Mouse (Mus musculus) E14TG2a.4 (cell line): ENCODE measurements around the gene Tmppe.

Experiments used
- H3K27me3 ChIP-seq: 2 replicates; pipeline ENCODE4 v1.6.1; 2014; ENCODE audit warnings: low read length, control low read depth; ENCODE audit not compliant: insufficient read depth
- H3K36me3 ChIP-seq: 2 replicates; pipeline ENCODE4 v1.6.1; 2014; ENCODE audit warnings: low read length, control low read depth; ENCODE audit not compliant: insufficient read depth
- H3K4me1 ChIP-seq: replicated peaks from 2 replicates; pipeline ENCODE4 v1.6.1; 2014; ENCODE audit warnings: low read depth, low read length, control low read depth
- H3K4me3 ChIP-seq: replicated peaks from 2 replicates; pipeline ENCODE4 v1.5.1; 2014; ENCODE audit warnings: mild to moderate bottlenecking, low read length
- H3K9me3 ChIP-seq: 2 replicates; pipeline ENCODE4 v1.6.1; 2014; ENCODE audit warnings: low read length, control low read depth
- CTCF ChIP-seq: conservative IDR thresholded peaks from 2 replicates; pipeline ENCODE4 v1.5.1; 2014; ENCODE audit warnings: low read length
- NANOG ChIP-seq: IDR thresholded peaks from 2 replicates; pipeline ENCODE4 v1.6.1; 2014; ENCODE audit warnings: borderline replicate concordance, low read length, mixed read lengths
- POU5F1 ChIP-seq: IDR thresholded peaks from 2 replicates; pipeline ENCODE4 v1.6.1; 2014; ENCODE audit warnings: low read length, borderline replicate concordance

The Tmppe gene

GRCm38 (mm10) chr9:114442893-114443292 is 42.0 kb downstream of the Tmppe start:
- H3K36me3 ChIP-seq, result peaks cover 50% of the 10 kb centered on the region
- H3K27me3 ChIP-seq, result no peaks in the 10 kb centered on the region
- H3K9me3 ChIP-seq, result no peaks in the 10 kb centered on the region
- H3K4me1 ChIP-seq, result peaks cover 63% of the 10 kb centered on the region
- no peak overlapping the region for H3K4me3 ChIP-seq
- TF ChIP-seq NANOG (no peak), CTCF (no peak), POU5F1 (no peak)

- peaks cover 63% of the 10 kb centered on the region for H3K4me1 ChIP-seq
- TF ChIP-seq POU5F1 (no peak), CTCF (no peak), NANOG (no peak)
- no peaks in the 10 kb centered on the region for H3K9me3 ChIP-seq
- no peaks in the 10 kb centered on the region for H3K27me3 ChIP-seq
- H3K4me3 ChIP-seq, result no peak overlapping the region
- peaks cover 45% of the 10 kb centered on the region for H3K36me3 ChIP-seq
Measured at GRCm38 (mm10) chr9:114443351-114443750, 42.4 kb downstream of the Tmppe start.

- no peaks in the 10 kb centered on the region for H3K27me3 ChIP-seq
- peaks cover 53% of the 10 kb centered on the region for H3K4me1 ChIP-seq
- TF ChIP-seq CTCF (no peak), POU5F1 (no peak), NANOG (no peak)
- H3K9me3 ChIP-seq, result no peaks in the 10 kb centered on the region
- no peak overlapping the region for H3K4me3 ChIP-seq
- peaks cover 42% of the 10 kb centered on the region for H3K36me3 ChIP-seq
Measured at GRCm38 (mm10) chr9:114446887-114447286, 46.0 kb downstream of the Tmppe start.

- H3K27me3 ChIP-seq, result no peaks in the 10 kb centered on the region
- H3K36me3 ChIP-seq, result peaks cover 35% of the 10 kb centered on the region
- H3K4me3 ChIP-seq, result no peak overlapping the region
- no peaks in the 10 kb centered on the region for H3K9me3 ChIP-seq
- no peak for TF ChIP-seq CTCF
- no peak for TF ChIP-seq NANOG
- no peak for TF ChIP-seq POU5F1
- H3K4me1 ChIP-seq, result peaks cover 41% of the 10 kb centered on the region
Measured at GRCm38 (mm10) chr9:114448700-114449099, 47.8 kb downstream of the Tmppe start.

- H3K4me1 ChIP-seq, result peaks cover 41% of the 10 kb centered on the region
Measured at GRCm38 (mm10) chr9:114449120-114449754, 48.3 kb downstream of the Tmppe start.

DNA sequence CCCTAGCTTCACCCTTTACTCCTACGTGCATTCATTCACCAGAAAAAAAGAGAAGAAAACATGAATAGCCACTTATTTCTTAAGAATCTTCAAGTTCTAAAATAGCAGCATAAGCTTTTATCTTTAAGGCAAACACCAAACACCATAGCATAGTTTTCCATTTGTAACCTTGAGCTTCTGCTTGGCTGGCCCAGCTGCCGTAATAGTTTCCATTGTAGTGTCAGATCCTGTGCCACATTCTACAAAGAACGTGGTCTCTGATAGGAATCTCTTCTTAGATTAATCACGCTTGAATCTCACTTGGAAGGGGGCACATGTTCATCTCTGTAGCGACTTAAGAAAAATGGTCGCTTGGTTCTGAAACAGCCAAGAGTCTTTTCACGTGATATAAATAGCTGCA is 50.7 kb downstream of the Tmppe start:
- Histone ChIP-seq H3K4me1 (peaks cover 25% of the 10 kb centered on the region), H3K27me3 (no peaks in the 10 kb centered on the region), H3K4me3 (no peak overlapping the region), H3K36me3 (peaks cover 54% of the 10 kb centered on the region), H3K9me3 (no peaks in the 10 kb centered on the region)
- TF ChIP-seq NANOG (no peak), CTCF (no peak), POU5F1 (no peak)

More at GRCm38 (mm10) chr9:114449120-114449754, 48.3 kb downstream of the Tmppe start:
- H3K4me3 ChIP-seq, result no peak overlapping the region
- H3K36me3 ChIP-seq, result peaks cover 38% of the 10 kb centered on the region
- no peak for TF ChIP-seq NANOG
- no peak for TF ChIP-seq POU5F1
- no peak for TF ChIP-seq CTCF
- no peaks in the 10 kb centered on the region for H3K27me3 ChIP-seq
- H3K9me3 ChIP-seq, result no peaks in the 10 kb centered on the region

DNA sequence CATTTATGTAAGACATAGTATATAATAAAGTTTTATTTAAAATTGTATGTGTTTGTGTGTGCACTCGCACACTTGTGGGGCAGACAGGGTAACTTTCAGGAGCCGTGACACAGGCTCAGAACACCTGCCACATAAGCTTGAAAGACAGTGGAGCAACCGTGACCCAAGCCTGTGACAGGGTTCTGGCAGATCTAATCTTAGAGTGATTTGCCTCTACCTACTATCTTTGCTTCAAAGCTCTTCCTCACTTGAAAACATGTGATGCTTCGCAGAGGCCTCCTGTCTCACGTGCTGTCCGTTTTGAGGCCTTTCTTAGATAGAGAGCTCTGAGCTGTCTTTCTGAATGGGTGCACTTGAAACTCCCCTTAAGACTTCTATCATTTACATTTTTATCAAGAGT is 51.5 kb downstream of the Tmppe start:
- TF ChIP-seq CTCF, result no peak
- no peak for TF ChIP-seq POU5F1
- TF ChIP-seq NANOG, result no peak
- Histone ChIP-seq H3K4me1 (peaks cover 18% of the 10 kb centered on the region), H3K4me3 (no peak overlapping the region), H3K27me3 (no peaks in the 10 kb centered on the region), H3K36me3 (peaks cover 62% of the 10 kb centered on the region), H3K9me3 (no peaks in the 10 kb centered on the region)

DNA sequence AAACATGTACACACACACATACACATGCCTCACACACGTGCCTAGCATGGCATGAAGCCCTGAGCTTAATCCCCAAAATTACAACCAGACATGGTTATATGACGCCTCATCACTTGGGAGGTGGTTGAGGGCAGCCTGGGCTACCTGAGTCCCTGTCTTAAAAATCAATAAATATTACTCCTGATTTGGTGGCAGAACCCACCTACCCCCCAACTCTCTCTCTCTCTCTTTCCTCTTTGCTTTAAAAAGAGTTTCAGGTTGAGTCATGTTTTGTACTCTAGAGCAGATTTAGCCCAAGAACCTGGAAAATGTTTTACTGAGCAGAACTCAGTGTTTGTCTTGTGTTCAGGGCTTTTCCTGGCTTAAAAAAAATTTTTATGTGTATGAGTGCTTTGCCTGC is 54.5 kb downstream of the Tmppe start:
- no peaks in the 10 kb centered on the region for H3K9me3 ChIP-seq
- H3K27me3 ChIP-seq, result no peaks in the 10 kb centered on the region
- peaks cover 8% of the 10 kb centered on the region for H3K4me1 ChIP-seq
- H3K36me3 ChIP-seq, result peaks cover 72% of the 10 kb centered on the region
- no peak for TF ChIP-seq NANOG
- TF ChIP-seq CTCF, result no peak
- no peak for TF ChIP-seq POU5F1
- H3K4me3 ChIP-seq, result no peak overlapping the region
